Mouse (Mus musculus) liver, embryonic 14.5 days (tissue): ENCODE measurements at regions not wholly inside any gene's neighbourhood (a gene's known extent, or its start where the extent isn't known, plus 50 kb on each side); places are given as distances from the start of the nearest gene placed in this dataset.

Experiments used
- CTCF ChIP-seq: IDR thresholded peaks from 2 replicates; pipeline ENCODE4 v1.5.1; 2016; ENCODE audit warnings: antibody characterized with exemption, low read depth, control low read depth
- EP300 ChIP-seq: IDR thresholded peaks from 2 replicates; pipeline ENCODE4 v1.6.1; 2016; ENCODE audit warnings: antibody characterized with exemption, low read depth

- no peak for TF ChIP-seq EP300
- TF ChIP-seq CTCF: no peak
Measured at GRCm38 (mm10) chr16:63069987-63070386, 215.9 kb downstream of the Pros1 start.
